Mouse (Mus musculus) midbrain, postnatal 0 days (tissue): Measurements from ENCODE around the gene Eaf2. TPM values are rescaled to one million over a fixed set of nuclear protein-coding genes. Genes with fewer than 3 reads are reported as not detected.
A peak's percentile ranks its signal among the peaks of the same experiment; 100 is the strongest.

ENCODE experiments used
- ATAC-seq: fragments of 200-750 bp; cut with Nextera tagmentation; 2 replicates; pipeline ENCODE4 v1.8.0; 2017; ENCODE audit warnings: moderate number of reproducible peaks, mild to moderate bottlenecking, moderate TSS enrichment, moderate library complexity; ENCODE audit not compliant: low FRiP score
- DNase-seq: peaks from one replicate; pipeline ENCODE4 v3.0.0-alpha.2; 2015; ENCODE audit warnings: low spot score
- H3K27ac ChIP-seq: fragments of 300-500 bp; sonication (generic); 2 replicates; pipeline ENCODE4 v1.5.1; 2014; ENCODE audit warnings: low read depth, mild to moderate bottlenecking, low read length, mixed read lengths
- H3K27me3 ChIP-seq: fragments of 300-500 bp; sonication (generic); 2 replicates; pipeline ENCODE4 v1.6.1; 2014; ENCODE audit warnings: low read length, control low read depth, mixed read lengths; ENCODE audit not compliant: insufficient read depth
- H3K36me3 ChIP-seq: fragments of 300-500 bp; sonication (generic); 2 replicates; pipeline ENCODE4 v1.6.1; 2014; ENCODE audit warnings: low read length, control low read depth, mixed read lengths; ENCODE audit not compliant: insufficient read depth
- H3K4me1 ChIP-seq: fragments of 300-500 bp; sonication (generic); 2 replicates; pipeline ENCODE4 v1.6.1; 2014; ENCODE audit warnings: mild to moderate bottlenecking, control low read depth, antibody characterized with exemption, low read length, mixed read lengths; ENCODE audit not compliant: insufficient read depth
- H3K4me2 ChIP-seq: fragments of 300-500 bp; sonication (generic); 2 replicates; pipeline ENCODE4 v1.6.1; 2014; ENCODE audit warnings: low read depth, mild to moderate bottlenecking, low read length, mixed read lengths; ENCODE audit not compliant: poor library complexity, severe bottlenecking
- H3K4me3 ChIP-seq: fragments of 300-500 bp; sonication (generic); 2 replicates; pipeline ENCODE4 v1.5.1; 2014; ENCODE audit warnings: low read depth, mild to moderate bottlenecking, low read length, moderate library complexity
- H3K9ac ChIP-seq: fragments of 300-500 bp; sonication (generic); replicated peaks from 2 replicates; pipeline ENCODE4 v1.6.1; 2014; ENCODE audit warnings: mild to moderate bottlenecking, low read length, moderate library complexity, mixed read lengths; ENCODE audit not compliant: poor library complexity, severe bottlenecking
- H3K9me3 ChIP-seq: fragments of 300-500 bp; sonication (generic); 2 replicates; pipeline ENCODE4 v1.6.1; 2016; ENCODE audit warnings: low read length, control low read depth
- CTCF ChIP-seq: IDR thresholded peaks from 2 replicates; pipeline ENCODE4 v1.5.1; 2016; ENCODE audit warnings: antibody characterized with exemption, mild to moderate bottlenecking
- WGBS: fragments of 180-500 bp; shearing (Covaris S2); extraction: QIAGEN DNeasy Blood & Tissue Kit; methylation state at CpG from one replicate; pipeline ENCODE4 v1.1.7; 2014; 5-methylcytosine and 5-hydroxymethylcytosine counted together
- polyA plus RNA-seq: library from polyadenylated mRNA; unstranded; fragments of >200 nt; fragmentation: Nextera tagmentation; extraction: Ambion mirVana; gene quantifications from 2 replicates; pipeline ENCODE4 v1.2.1, GENCODE M21; 2015
- total RNA-seq: library from RNA; depleted of rRNA; stranded (reverse); fragments of >200 nt; gene quantifications from 2 replicates; pipeline ENCODE4 v1.2.3, GENCODE M21; 2014

Gene Eaf2
- total and polyA plus RNA-seq, 2 experiments from 2014 or later, result 1.0 to 1.3 TPM

- ATAC-seq (no peak), DNase-seq (no peak)
- Histone ChIP-seq H3K36me3 (no peaks in the 10 kb centered on the region), H3K9me3 (no peaks in the 10 kb centered on the region), H3K4me2 (no peak overlapping the region), H3K27ac (no peak overlapping the region), H3K27me3 (no peaks in the 10 kb centered on the region), H3K4me3 (no peak overlapping the region), H3K9ac (no peak overlapping the region), H3K4me1 (no peaks in the 10 kb centered on the region)
- TF ChIP-seq CTCF, result no peak
- 84% methylated on average over 2 of the region's 2 CpGs for WGBS
Measured at GRCm38 (mm10) chr16:36794976-36795375, 79.8 kb downstream of the Eaf2 start.

- 91% methylated on average over 4 of the region's 4 CpGs for WGBS
Measured at GRCm38 (mm10) chr16:36790166-36790565, 84.6 kb downstream of the Eaf2 start.

GRCm38 (mm10) chr16:36786466-36786865 lies 88.3 kb downstream of the Eaf2 start:
- Histone ChIP-seq H3K27me3 (no peaks in the 10 kb centered on the region), H3K4me2 (no peak overlapping the region), H3K4me3 (no peak overlapping the region), H3K36me3 (no peaks in the 10 kb centered on the region), H3K9me3 (no peaks in the 10 kb centered on the region), H3K27ac (no peak overlapping the region), H3K4me1 (no peaks in the 10 kb centered on the region), H3K9ac (no peak overlapping the region)
- WGBS, result 91% methylated on average over 7 of the region's 7 CpGs
- DNase-seq, result no peak
- no peak for TF ChIP-seq CTCF
- ATAC-seq, result no peak

More at GRCm38 (mm10) chr16:36790166-36790565, 84.6 kb downstream of the Eaf2 start:
- Histone ChIP-seq H3K4me3 (no peak overlapping the region), H3K9me3 (no peaks in the 10 kb centered on the region), H3K4me2 (no peak overlapping the region), H3K27me3 (no peaks in the 10 kb centered on the region), H3K4me1 (no peaks in the 10 kb centered on the region), H3K27ac (no peak overlapping the region), H3K36me3 (no peaks in the 10 kb centered on the region), H3K9ac (no peak overlapping the region)
- ATAC-seq, result no peak
- no peak for TF ChIP-seq CTCF
- DNase-seq, result no peak

GRCm38 (mm10) chr16:36784594-36785313 lies 90.0 kb downstream of the Eaf2 start, which contains the start of gene Slc15a2:
Gene Slc15a2, minus strand, starts transcription at chr16:36784962.
- no peaks in the 10 kb centered on the region for H3K9me3 ChIP-seq
- no peak within 1 kb of the TSS for H3K9ac ChIP-seq
- H3K4me2 ChIP-seq, result peak within 1 kb of the TSS; percentile 15
- peak within 1 kb of the TSS; percentile 26 for H3K4me3 ChIP-seq
- H3K27me3 ChIP-seq, result no peaks in the 10 kb centered on the region
- H3K36me3 ChIP-seq, result no peaks in the 10 kb centered on the region
- DNase-seq (peak; percentile 87), ATAC-seq (0 out of 2 replicates have a peak, but pooled peaks have one; percentile 62)
- no peak for TF ChIP-seq CTCF
- 62% methylated on average over 10 of the region's 10 CpGs for WGBS
- H3K4me1 ChIP-seq, result no peaks in the 10 kb centered on the region
- H3K27ac ChIP-seq, result no peak within 1 kb of the TSS

- Histone ChIP-seq H3K9ac (no peak overlapping the region), H3K4me1 (no peaks in the 10 kb centered on the region), H3K9me3 (no peaks in the 10 kb centered on the region), H3K4me3 (peak overlapping the region; percentile 26), H3K4me2 (peak overlapping the region; percentile 15), H3K36me3 (no peaks in the 10 kb centered on the region), H3K27ac (no peak overlapping the region), H3K27me3 (no peaks in the 10 kb centered on the region)
- TF ChIP-seq CTCF, result no peak
- WGBS, result 77% methylated on average over 2 of the region's 2 CpGs
- DNase-seq, result peak; percentile 48
- no peak for ATAC-seq
Measured at GRCm38 (mm10) chr16:36784146-36784545, 90.7 kb downstream of the Eaf2 start.

DNA sequence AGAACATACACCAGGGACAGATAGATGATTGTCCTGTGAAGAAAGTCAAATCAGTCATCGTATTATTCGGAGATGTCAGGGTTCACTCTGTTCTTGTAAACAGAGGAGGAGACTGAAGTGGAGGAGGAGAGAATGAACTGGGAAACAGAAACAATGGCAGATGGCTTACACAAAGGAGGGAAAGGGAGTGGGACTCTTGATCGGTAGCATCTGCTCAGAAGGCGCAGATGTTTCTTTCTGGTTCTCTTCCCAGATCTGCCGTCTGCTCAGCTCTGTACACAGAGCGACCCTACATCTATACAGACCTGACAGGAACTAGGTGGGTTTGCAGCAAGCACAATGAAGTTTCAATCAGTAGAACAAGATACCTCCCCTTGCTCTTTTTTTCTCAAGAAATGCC lies 99.1 kb downstream of the Eaf2 start:
- TF ChIP-seq CTCF, result no peak
- H3K4me3 ChIP-seq, result no peak overlapping the region
- no peaks in the 10 kb centered on the region for H3K4me1 ChIP-seq
- H3K27me3 ChIP-seq, result no peaks in the 10 kb centered on the region
- no peaks in the 10 kb centered on the region for H3K9me3 ChIP-seq
- DNase-seq, result peak; percentile 71
- no peak; the same call in 1 of the 2 replicates for ATAC-seq
- no peaks in the 10 kb centered on the region for H3K36me3 ChIP-seq
- H3K27ac ChIP-seq, result no peak overlapping the region
- no peak overlapping the region for H3K9ac ChIP-seq
- no peak overlapping the region for H3K4me2 ChIP-seq
- 82% methylated on average over 6 of the region's 6 CpGs for WGBS
